Mouse (Mus musculus): ENCODE measurements at regions not wholly inside any gene's neighbourhood (a gene's known extent, or its start where the extent isn't known, plus 50 kb on each side); places are given as distances from the start of the nearest gene placed in this dataset.

GRCm38 (mm10) chr4:150800774-150801173, 52.9 kb upstream of the Errfi1 start:
- no peak for DNase-seq (ENCODE audit: low spot score in 2 of 2)

GRCm38 (mm10) chr4:150799550-150800398, 53.9 kb upstream of the Errfi1 start:
- DNase-seq (ENCODE audit: low spot score in 2 of 2) = no peak

- DNase-seq (ENCODE audit: low spot score in 2 of 2) = no peak
These were observed 54.8 kb upstream of the Errfi1 start for GRCm38 (mm10) chr4:150798783-150799530.

GRCm38 (mm10) chr4:150798281-150798680, 55.4 kb upstream of the Errfi1 start:
- no peak for DNase-seq (ENCODE audit: low spot score in 2 of 2)

DNA sequence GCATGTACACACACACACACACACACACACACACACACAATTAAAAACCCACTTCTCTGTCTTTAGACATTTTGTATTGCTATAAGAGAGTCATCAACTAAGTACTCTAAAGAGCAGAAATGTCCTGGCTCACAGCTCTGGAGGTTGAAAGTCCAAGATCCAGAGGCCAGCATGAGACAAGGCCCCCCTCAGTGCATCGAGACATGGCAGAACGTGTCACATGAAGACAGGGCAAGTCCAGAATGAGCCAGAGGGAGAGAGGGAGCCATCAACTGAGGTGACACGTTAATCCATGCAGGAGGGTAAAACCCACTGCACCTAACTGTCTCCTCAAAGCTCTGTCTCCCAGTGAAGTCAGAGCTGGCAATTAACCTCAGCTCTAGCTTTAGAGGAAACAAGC, 56.7 kb upstream of the Errfi1 start:
- DNase-seq (ENCODE audit: low spot score in 2 of 2) = no peak

GRCm38 (mm10) chr4:150794878-150795277, 58.8 kb upstream of the Errfi1 start:
- no peak for DNase-seq (ENCODE audit: low spot score in 2 of 2)

DNA sequence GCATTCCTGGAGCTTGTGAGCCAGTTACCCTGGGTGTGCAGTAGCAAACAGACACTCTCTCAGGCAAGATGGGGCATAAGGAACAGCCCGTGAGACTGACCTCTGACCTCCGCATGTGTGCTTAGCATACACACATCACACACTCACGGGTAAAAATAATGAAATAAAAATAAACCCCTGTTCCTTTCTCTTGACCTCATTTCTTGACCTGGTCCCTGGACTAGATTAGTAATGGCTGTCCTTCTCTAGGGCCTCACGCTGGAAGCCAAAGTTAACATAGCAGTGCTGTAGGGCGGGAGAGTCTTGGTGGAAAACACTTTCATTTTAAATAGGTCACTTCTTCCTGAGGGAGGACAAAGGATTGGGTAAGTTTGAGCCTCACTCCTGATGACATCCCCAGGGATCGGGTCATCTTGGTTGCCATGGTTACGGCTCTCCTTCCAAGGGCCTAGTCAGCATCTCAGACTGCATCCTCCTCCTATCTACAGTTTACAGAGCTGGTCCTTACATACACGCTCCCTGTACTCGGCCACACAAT, 59.4 kb upstream of the Errfi1 start:
- no peak for DNase-seq (ENCODE audit: low spot score in 2 of 2)

DNA sequence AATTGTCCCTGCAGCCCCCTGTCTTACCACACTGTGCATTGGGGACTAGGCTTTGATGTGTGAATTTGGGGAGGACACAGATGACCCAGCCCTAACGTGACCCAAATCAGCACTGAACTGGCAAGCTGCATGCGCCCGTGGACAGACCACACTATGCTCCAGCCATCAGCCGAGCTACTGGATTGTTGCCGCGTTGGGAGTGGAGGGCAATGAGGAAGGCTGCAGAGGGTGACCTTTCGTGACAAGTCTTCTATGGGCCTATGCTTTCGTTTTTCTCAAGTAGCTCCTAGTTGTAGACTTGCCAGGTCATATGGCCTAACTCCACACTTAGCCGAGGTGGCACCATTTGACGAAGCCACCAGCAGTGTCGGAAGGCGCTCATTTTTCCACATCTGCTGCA, 60.6 kb upstream of the Errfi1 start:
- no peak for DNase-seq (ENCODE audit: low spot score in 2 of 2)

DNA sequence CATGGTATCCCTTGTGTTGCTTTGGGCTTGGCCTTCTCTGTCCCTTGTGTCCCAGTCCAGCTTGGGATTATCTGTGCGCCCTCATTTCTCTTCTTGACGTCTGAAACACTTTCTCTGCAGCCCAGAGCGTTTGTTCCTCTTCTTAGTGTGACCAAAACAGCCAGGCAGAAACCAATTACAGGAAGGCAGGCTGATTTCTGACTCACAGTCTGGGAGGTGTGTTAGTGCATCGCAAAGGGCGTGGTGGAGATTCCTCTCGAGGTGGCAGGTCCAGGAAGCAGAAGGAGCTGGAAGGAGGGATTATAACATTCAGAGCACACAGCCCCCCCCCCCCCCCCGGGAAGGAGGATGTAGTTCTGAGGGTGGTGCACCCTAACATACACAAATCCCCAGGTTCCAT, 64.6 kb upstream of the Errfi1 start:
- DNase-seq (ENCODE audit: low spot score in 2 of 2) = no peak

DNA sequence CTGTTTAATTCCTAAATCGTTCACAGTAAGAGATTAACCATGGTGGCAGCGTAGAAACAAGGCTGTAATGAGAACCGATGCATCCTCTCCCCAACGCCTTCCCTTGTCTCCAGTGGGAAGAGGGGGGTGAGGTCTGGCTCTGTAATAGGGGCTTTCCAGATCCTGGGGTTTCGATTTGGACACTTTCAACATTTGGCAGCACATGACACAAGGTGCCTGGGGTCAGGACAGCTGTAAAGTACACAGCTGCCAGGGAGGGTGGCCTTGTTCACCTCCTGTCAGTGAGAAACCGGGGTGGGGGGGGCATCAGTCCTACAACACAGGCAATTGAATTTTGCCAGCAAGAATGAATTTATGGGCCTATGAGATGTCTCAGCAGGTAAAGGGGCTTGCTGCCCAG, 66.6 kb upstream of the Errfi1 start:
- no peak for DNase-seq (ENCODE audit: low spot score in 2 of 2)

- no peak for DNase-seq (ENCODE audit: low spot score in 2 of 2)
These were observed 67.1 kb upstream of the Errfi1 start for GRCm38 (mm10) chr4:150786651-150787050.

DNA sequence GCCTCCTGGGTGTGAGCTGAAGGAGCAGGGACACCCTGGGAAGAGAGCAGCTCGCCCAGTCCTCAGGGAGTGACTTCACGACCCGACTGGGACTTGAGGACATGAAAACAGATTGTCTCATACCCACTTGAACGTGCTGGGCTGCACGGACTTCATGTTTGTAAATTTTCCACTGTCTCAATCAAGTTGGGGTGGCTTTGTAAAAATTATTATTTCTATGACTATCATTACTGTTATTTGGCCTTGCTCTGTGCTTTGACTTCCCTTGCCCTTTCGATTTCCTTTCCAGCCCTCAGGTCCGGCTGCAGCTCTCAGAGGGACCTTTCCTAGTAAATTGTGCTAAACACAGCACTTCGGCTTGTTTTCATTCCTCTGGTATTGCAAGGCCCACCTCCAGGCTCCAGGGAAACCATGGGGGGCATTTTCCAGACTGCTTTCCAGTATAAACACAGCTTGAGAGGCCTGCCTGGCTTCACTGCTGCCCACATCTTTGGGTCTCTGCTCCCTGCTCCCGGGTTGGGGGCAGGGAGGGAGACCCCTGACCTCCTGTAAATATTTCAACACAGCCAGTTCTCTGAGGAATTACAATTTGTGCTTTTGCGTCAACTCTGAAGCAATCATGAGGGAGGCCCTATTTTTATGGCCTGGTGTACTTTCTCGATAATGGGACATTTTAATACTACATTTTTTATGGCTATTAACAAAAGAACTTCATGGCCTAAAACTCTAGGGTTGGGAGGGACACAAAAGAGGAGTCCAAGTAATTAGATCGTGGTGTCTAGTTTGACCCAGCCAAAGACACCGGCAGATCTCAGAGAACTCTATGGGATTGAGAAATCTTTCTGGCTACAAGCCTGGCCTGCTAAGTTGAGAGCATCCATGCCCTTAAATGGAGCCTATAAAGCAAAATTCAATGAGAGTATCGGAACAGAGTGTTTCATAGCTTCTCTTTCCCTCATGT, 68.9 kb upstream of the Errfi1 start:
- no peak for DNase-seq (ENCODE audit: low spot score in 2 of 2)

DNA sequence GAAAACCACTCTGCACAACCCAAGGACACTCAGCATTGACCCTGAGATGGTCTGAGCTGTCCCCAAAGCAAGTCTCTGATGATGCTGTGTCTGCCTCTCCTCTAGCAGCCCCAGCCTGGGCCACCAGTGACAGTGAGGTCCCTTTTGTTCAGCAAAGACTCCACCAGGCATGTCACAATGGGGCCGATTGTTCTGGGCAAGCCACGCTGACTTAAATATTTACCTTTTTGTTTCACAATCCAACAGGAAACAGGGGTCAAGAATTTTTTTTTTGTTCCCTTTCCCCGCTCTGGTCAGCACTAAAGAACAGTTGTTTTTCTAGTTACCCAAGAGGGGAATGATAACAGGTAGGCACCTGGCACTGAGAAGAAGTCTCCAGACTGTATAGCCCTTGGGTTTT, 72.4 kb upstream of the Errfi1 start:
- no peak for DNase-seq (ENCODE audit: low spot score in 2 of 2)

DNA sequence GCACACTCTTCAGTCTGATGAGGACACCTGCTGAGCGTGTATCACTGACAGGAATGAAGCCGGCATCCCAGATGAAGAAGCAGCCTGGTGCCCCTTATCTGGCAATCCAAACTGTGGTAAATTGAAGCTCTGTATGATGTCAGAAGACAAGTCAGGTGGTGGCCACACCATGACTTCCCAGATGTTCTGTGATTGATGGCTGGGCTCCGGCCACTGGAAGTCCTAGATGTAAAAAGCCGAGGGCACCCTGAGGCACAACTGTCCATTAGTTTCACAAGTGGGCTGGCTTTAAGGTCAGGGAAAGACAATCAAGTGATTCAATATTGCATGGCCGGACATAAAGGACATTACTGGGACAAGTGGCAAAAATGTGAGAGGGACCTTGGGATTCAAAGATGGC, 74.4 kb upstream of the Errfi1 start:
- DNase-seq (ENCODE audit: low spot score in 2 of 2) = no peak

DNA sequence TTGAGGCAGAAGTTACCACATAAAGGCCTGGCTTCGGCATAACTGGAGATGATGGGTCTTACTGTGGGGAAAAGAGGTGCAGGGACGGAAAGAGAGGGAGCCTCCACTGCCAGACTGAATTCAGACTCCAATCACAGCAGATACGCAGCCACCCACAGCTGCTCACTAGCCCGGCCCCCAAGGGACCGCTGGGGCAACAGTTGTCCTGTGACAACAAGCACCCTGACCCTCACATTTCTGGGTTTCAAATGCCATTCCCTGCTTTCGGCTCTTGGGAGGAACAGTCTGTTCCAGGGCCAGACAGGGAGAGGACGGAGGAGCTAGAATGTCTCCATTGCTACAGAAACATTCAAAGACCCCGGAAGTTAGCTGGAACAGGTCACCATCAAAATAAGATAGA, 75.0 kb upstream of the Errfi1 start:
- DNase-seq (ENCODE audit: low spot score in 2 of 2) = no peak

GRCm38 (mm10) chr4:150775695-150776521, 77.8 kb upstream of the Errfi1 start:
- no peak for DNase-seq (ENCODE audit: low spot score in 2 of 2)

DNA sequence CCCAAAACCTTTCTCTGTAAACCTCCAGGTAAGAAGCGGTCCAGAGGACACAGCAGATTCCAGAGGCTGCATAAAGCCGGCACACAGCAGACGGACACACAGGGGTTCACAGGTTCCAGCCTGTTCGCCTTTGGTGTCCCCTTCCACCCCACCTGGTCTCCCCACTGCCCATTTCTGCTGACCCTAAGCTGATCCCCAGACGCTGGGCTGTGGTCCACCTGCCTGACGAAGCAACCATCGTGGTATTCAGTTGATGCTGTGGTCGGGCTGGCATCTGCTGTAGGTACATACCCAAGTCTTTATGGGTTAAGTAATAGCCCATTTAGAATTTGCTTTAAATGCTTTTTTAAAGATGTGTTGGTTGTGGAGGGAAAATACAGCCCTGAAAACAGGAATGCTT, 78.4 kb upstream of the Errfi1 start:
- DNase-seq (ENCODE audit: low spot score in 2 of 2) = no peak

DNA sequence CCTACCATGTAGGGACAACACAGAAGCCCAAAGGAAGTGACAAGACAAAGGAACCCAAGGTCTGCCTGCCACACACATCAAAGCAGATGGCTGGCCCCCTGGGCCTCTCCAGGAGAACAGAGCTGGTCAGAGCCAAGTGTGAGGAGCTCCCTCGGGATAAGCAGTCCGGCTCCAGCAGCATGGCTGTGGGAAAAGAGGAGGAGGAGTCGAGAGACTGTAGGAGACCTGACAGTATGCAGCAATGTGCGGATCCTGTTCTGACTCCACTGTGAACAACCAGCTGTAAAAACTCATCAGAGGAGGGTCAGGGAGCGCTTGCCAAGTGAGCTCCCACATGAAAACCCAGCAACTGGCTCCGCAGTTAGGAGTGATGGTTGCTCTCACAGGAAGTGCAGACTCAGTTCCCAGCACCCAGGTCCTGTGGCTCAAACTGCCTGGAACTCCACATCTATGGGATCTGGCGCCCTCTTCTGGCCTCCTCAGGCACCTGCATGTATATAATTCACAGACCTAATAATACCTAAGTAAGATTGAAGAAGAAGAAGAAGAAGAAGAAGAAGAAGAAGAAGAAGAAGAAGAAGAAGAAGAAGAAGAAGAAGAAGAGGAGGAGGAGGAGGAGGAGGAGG, 79.3 kb upstream of the Errfi1 start:
- DNase-seq (ENCODE audit: low spot score in 2 of 2) = no peak

DNA sequence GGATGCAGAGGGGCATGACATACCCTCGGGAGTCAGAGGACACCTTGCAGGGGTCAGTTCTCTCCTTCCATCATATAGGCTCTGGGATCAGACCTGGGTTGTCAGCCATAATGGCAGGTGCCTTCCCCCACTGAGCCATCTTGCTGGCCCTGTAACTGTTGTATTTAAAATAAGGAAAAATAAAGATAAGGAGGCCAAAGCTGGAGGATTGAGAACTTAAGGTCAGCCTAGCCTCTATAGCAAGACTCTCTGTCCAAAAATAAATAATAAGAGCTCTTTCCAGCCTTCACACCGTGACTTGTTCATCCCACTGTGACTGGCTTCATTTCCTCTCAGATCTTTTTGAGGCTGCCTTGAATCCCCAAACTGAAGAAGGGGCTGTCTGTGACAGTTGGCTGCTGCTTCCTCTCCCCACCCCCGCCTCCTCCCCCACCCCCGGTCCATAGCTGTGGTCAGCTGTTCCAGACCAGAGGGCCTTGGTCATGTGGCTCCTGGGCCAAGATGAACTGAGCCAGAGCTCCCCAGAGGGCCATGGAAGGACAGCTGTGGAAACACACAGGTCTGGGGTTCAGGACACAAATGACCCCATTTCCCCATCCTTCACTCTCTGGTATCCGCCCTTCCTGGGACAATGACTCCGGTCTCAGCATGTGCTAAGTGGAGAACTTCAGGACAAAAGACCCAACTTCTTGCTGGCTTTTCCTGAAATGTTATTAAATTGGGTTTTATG, 81.6 kb upstream of the Errfi1 start:
- no peak for DNase-seq (ENCODE audit: low spot score in 2 of 2)

GRCm38 (mm10) chr4:150771469-150771868, 82.2 kb upstream of the Errfi1 start:
- DNase-seq (ENCODE audit: low spot score in 2 of 2) = no peak
